Mouse (Mus musculus): Measurements from ENCODE around the gene Uqcrh. TPM values are rescaled to one million over a fixed set of nuclear protein-coding genes. Genes with fewer than 3 reads are reported as not detected.

Gene Uqcrh
- polyA plus RNA-seq, 1 experiment from 2014 or later, result 389 TPM

GRCm38 (mm10) chr4:116048130-116048920 is 26.5 kb downstream of the Uqcrh start:
- no peaks in the 10 kb centered on the region; the same call in 1 of the 2 replicates for H3K36me3 ChIP-seq (replicated peaks)
- no peak overlapping the region for H3K4me3 ChIP-seq (replicated peaks)
- no peaks in the 10 kb centered on the region for H3K9me3 ChIP-seq
- no peak overlapping the region for H3K4me2 ChIP-seq
- H3K9ac ChIP-seq, result no peak overlapping the region
- ATAC-seq (ENCODE audit: low FRiP score), result no peak
- H3K4me1 ChIP-seq, result peaks cover 13% of the 10 kb centered on the region
- WGBS, result 83% methylated on average over 7 of the region's 7 CpGs
- 0 out of 2 replicates have a peak, but pooled peaks cover 4% of the 10 kb centered on the region for H3K27me3 ChIP-seq
- no peak overlapping the region for H3K27ac ChIP-seq

DNA sequence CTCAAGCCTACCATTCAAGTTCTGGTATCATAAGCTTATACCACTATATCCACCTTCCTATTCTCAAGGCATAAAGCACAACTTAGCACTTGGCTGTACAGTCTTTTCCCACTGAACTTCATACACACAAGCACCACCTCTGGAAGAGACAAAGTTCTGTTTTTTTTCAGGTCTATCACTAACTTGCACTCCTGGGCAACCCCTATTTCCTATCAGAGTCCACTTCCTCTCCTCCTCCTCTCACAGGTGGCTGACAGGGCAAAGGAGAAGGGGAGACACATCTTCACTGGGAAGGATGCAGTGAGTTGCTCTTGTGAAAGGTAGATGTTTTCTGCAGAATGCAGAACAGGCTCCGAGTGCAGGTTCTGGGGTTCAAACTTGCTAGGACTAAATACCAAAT is 27.2 kb downstream of the Uqcrh start:
- Histone ChIP-seq H3K9me3 (no peaks in the 10 kb centered on the region), H3K4me2 (no peak overlapping the region), H3K27ac (no peak overlapping the region), H3K36me3 (replicated peaks) (peaks cover under 1% of the 10 kb centered on the region; the same call in 1 of the 2 replicates), H3K4me3 (replicated peaks) (no peak overlapping the region), H3K4me1 (peaks cover 8% of the 10 kb centered on the region), H3K27me3 (0 out of 2 replicates have a peak, but pooled peaks cover 4% of the 10 kb centered on the region), H3K9ac (no peak overlapping the region)
- 97% methylated on average over 1 of the region's 1 CpGs for WGBS
- no peak for ATAC-seq (ENCODE audit: low FRiP score)

- Histone ChIP-seq H3K4me3 (replicated peaks) (no peak overlapping the region), H3K27ac (no peak overlapping the region), H3K9ac (no peak overlapping the region), H3K36me3 (replicated peaks) (peaks cover 6% of the 10 kb centered on the region; the same call in 1 of the 2 replicates), H3K4me2 (no peak overlapping the region), H3K27me3 (0 out of 2 replicates have a peak, but pooled peaks cover 2% of the 10 kb centered on the region), H3K9me3 (no peaks in the 10 kb centered on the region), H3K4me1 (no peaks in the 10 kb centered on the region)
- ATAC-seq (ENCODE audit: low FRiP score), result no peak
- WGBS, result 90% methylated on average over 2 of the region's 2 CpGs
Observed at GRCm38 (mm10) chr4:116046604-116047003, 28.3 kb downstream of the Uqcrh start.

DNA sequence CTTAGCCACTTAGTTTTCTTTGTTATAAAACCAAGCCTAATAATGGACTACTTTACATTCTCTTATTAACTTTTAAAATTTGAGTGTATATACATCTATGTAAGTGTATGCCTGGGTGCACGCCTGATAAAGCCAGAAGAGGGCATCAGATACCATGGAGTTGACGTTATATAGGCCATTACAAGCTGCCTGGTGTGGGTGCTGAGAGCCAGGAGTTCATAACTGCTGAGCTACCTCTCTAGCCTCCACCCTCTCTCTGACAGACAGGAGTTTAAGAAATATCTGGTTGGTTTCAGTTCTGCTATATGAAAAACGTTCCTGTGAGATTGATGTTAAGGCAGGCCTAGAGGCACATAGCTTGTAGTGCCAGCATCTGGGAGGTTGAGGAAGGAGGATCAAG is 32.7 kb downstream of the Uqcrh start:
- no peaks in the 10 kb centered on the region for H3K4me1 ChIP-seq
- H3K4me3 ChIP-seq (replicated peaks), result no peak overlapping the region
- no peak for ATAC-seq (ENCODE audit: low FRiP score)
- no peaks in the 10 kb centered on the region for H3K27me3 ChIP-seq
- no peak overlapping the region for H3K27ac ChIP-seq
- H3K36me3 ChIP-seq (replicated peaks), result peaks cover 13% of the 10 kb centered on the region; the same call in 1 of the 2 replicates
- no peaks in the 10 kb centered on the region for H3K9me3 ChIP-seq
- no peak overlapping the region for H3K9ac ChIP-seq
- no peak overlapping the region for H3K4me2 ChIP-seq
- WGBS, result 81% methylated on average over 3 of the region's 3 CpGs

DNA sequence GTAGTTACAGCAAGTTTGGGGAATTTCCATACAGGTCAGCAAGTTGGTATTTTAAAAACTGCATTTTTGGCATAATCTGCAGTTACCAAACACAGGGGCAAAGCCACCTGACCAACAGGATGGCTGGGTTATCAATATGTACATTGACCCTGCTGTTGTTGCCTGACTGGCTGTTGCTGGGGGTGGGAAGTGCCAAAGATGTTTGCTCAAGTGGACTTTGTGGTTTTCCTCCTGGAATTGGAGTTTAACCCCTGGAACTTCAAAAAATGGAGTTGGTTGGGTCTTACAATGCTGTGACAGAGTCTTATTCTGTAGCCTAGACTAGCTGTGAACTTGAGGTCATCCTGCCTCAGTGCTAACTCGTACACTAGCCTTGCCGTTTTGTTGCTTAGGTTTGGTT is 34.4 kb downstream of the Uqcrh start:
- Histone ChIP-seq H3K36me3 (replicated peaks) (peaks cover 13% of the 10 kb centered on the region; the same call in 1 of the 2 replicates), H3K4me1 (no peaks in the 10 kb centered on the region), H3K4me3 (replicated peaks) (no peak overlapping the region), H3K9ac (no peak overlapping the region), H3K27me3 (no peaks in the 10 kb centered on the region), H3K9me3 (no peaks in the 10 kb centered on the region), H3K4me2 (no peak overlapping the region), H3K27ac (no peak overlapping the region)
- ATAC-seq (ENCODE audit: low FRiP score), result no peak
- WGBS, result 90% methylated on average over 2 of the region's 2 CpGs

GRCm38 (mm10) chr4:116033374-116033773 is 41.5 kb downstream of the Uqcrh start:
- Histone ChIP-seq H3K4me1 (no peaks in the 10 kb centered on the region), H3K9me3 (no peaks in the 10 kb centered on the region), H3K4me2 (no peak overlapping the region), H3K9ac (no peak overlapping the region), H3K27ac (no peak overlapping the region), H3K36me3 (replicated peaks) (peaks cover 30% of the 10 kb centered on the region), H3K4me3 (replicated peaks) (no peak overlapping the region), H3K27me3 (no peaks in the 10 kb centered on the region)
- WGBS, result 90% methylated on average over 5 of the region's 5 CpGs
- ATAC-seq (ENCODE audit: low FRiP score), result no peak

DNA sequence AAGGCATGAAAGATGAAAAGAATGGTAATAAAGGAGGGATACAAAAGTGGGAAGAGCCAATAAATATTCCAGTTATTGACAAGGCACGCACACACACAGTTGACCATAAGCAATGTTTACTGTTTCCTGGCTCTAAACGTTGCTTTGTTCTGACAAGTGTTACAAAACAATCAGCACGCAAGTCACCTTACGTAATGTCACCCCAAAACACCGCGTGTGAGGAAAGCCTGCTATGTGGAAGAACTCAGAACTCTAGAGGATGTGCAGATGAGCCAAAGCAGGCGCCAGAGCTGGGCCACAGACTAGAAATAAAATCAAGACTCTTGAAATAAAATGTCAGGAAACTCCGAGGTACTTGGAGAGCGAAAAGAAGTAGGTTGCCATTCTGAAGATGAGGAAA is 42.0 kb downstream of the Uqcrh start:
- no peak overlapping the region for H3K27ac ChIP-seq
- H3K27me3 ChIP-seq, result no peaks in the 10 kb centered on the region
- 91% methylated on average over 9 of the region's 9 CpGs for WGBS
- H3K4me3 ChIP-seq (replicated peaks), result no peak overlapping the region
- peaks cover 28% of the 10 kb centered on the region for H3K36me3 ChIP-seq (replicated peaks)
- ATAC-seq (ENCODE audit: low FRiP score), result no peak
- no peaks in the 10 kb centered on the region for H3K4me1 ChIP-seq
- H3K9ac ChIP-seq, result no peak overlapping the region
- H3K9me3 ChIP-seq, result no peaks in the 10 kb centered on the region
- H3K4me2 ChIP-seq, result no peak overlapping the region

DNA sequence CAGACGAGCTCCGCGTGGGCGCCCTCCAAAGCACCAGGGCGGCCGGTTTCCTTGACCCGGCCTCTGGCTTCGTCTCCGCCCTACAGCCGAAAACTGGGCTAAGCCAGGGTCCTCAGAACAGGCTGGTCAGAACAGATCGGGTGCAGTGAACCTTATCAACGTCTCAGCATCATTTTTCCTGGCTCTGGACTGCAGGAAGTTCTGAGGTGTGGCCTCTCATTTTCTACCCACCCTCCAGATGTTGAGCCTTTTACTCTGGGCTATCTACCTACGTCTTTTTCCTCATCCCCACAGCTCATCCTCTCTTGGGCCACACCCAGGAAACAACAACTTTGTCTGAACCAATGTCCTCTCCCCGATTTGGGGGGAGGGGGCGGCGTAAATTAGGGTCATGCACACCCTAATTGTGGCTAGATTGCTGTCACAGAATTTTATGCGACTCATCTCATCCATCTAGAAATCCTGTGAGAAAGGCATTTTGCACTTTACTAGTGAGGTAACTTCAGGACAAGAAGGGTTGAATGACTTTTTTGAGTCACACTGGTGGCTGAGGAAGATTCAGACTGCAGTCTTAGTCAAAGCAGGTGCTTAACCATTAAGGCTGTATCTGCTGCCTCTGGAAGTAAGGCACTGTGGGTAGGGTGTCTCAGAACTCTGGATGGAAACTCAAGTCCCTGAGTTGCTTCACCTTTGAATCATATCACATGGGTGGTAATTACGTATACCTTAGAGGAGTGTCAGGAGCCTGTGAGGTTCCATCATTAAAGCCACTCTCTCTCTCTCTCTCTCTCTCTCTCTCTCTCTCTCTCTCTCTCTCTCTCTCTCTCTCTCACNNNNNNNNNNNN is 56.7 kb downstream of the Uqcrh start, which contains the start of gene Faah:
Gene Faah, minus strand, starts transcription at position 25 of the 845 bp plus-strand sequence.
- H3K4me1 ChIP-seq, result peaks cover 15% of the 10 kb centered on the region
- H3K27ac ChIP-seq, result no peak within 1 kb of the TSS
- 6% methylated on average over 18 of the region's 18 CpGs for WGBS
- ATAC-seq (ENCODE audit: low FRiP score), result peak; percentile 66
- peak within 1 kb of the TSS; percentile 65 for H3K9ac ChIP-seq
- peak within 1 kb of the TSS; percentile 64 for H3K4me3 ChIP-seq (replicated peaks)
- no peaks in the 10 kb centered on the region for H3K9me3 ChIP-seq
- H3K36me3 ChIP-seq (replicated peaks), result no peaks in the 10 kb centered on the region
- peaks cover 81% of the 10 kb centered on the region for H3K27me3 ChIP-seq
- peak within 1 kb of the TSS; percentile 96 for H3K4me2 ChIP-seq

- peak; percentile 89 for ATAC-seq (ENCODE audit: low FRiP score)
- H3K27ac ChIP-seq, result no peak overlapping the region
Observed at GRCm38 (mm10) chr4:116017300-116017901, 57.5 kb downstream of the Uqcrh start.

More at GRCm38 (mm10) chr4:116017300-116017901, 57.5 kb downstream of the Uqcrh start:
- no peaks in the 10 kb centered on the region for H3K9me3 ChIP-seq
- peaks cover 15% of the 10 kb centered on the region for H3K4me1 ChIP-seq
- H3K9ac ChIP-seq, result peak overlapping the region; percentile 65
- peaks cover 77% of the 10 kb centered on the region for H3K27me3 ChIP-seq
- H3K36me3 ChIP-seq (replicated peaks), result no peaks in the 10 kb centered on the region
- peak overlapping the region; percentile 64 for H3K4me3 ChIP-seq (replicated peaks)
- H3K4me2 ChIP-seq, result peak overlapping the region; percentile 96
- under 1% methylated on average over 60 of the region's 60 CpGs for WGBS

Other genes starting within 250 kb of the Uqcrh start
- gene Mob3c, start 247.0 kb downstream of the Uqcrh start, polyA plus RNA-seq (2016; fragmentation: Nextera tagmentation; extraction: Ambion mirVana), result 4.2 and 4.6 TPM in 2 replicates
- gene Mknk1, start 235.9 kb downstream of the Uqcrh start, polyA plus RNA-seq (2016; fragmentation: Nextera tagmentation; extraction: Ambion mirVana), result 25.9 and 27.2 TPM in 2 replicates
- gene Kncn, start 190.7 kb downstream of the Uqcrh start, polyA plus RNA-seq (2016; fragmentation: Nextera tagmentation; extraction: Ambion mirVana), result not detected in 2 replicates
- not detected in 2 replicates for gene 6430628N08Rik, start 184.4 kb downstream of the Uqcrh start, polyA plus RNA-seq (2016; fragmentation: Nextera tagmentation; extraction: Ambion mirVana)
- 0.51 and 0.87 TPM in 2 replicates for gene Dmbx1, start 135.1 kb downstream of the Uqcrh start, polyA plus RNA-seq (2016; fragmentation: Nextera tagmentation; extraction: Ambion mirVana)
- 3.2 and 3.6 TPM in 2 replicates for gene Faah, start 57.1 kb downstream of the Uqcrh start, polyA plus RNA-seq (2016; fragmentation: Nextera tagmentation; extraction: Ambion mirVana)
- gene Nsun4, start 21.2 kb downstream of the Uqcrh start, polyA plus RNA-seq (2016; fragmentation: Nextera tagmentation; extraction: Ambion mirVana), result 16.9 and 18.9 TPM in 2 replicates
- gene Lrrc41, start 198 bp upstream of the Uqcrh start, polyA plus RNA-seq (2016; fragmentation: Nextera tagmentation; extraction: Ambion mirVana), result 62.0 and 64.2 TPM in 2 replicates
- gene Rad54l, start 48.6 kb upstream of the Uqcrh start, polyA plus RNA-seq (2016; fragmentation: Nextera tagmentation; extraction: Ambion mirVana), result 61.4 and 63.1 TPM in 2 replicates
- gene Pomgnt1, start 48.8 kb upstream of the Uqcrh start, polyA plus RNA-seq (2016; fragmentation: Nextera tagmentation; extraction: Ambion mirVana), result 58.6 and 59.5 TPM in 2 replicates
- 2.0 and 2.2 TPM in 2 replicates for gene Lurap1, start 76.3 kb upstream of the Uqcrh start, polyA plus RNA-seq (2016; fragmentation: Nextera tagmentation; extraction: Ambion mirVana)
- 0.22 TPM in 1 of 2 replicates, not detected in the other for gene Tspan1, start 92.5 kb upstream of the Uqcrh start, polyA plus RNA-seq (2016; fragmentation: Nextera tagmentation; extraction: Ambion mirVana)
- not detected in 2 replicates for gene 1700042G07Rik, start 98.3 kb upstream of the Uqcrh start, polyA plus RNA-seq (2016; fragmentation: Nextera tagmentation; extraction: Ambion mirVana)
- gene Gm49337, start 98.3 kb upstream of the Uqcrh start, polyA plus RNA-seq (2016; fragmentation: Nextera tagmentation; extraction: Ambion mirVana), result not detected in 2 replicates
- 93.5 and 100 TPM in 2 replicates for gene Pik3r3, start 146.5 kb upstream of the Uqcrh start, polyA plus RNA-seq (2016; fragmentation: Nextera tagmentation; extraction: Ambion mirVana)